Mouse (Mus musculus) testis, adult 2 months (tissue): ENCODE data around the gene Shisal1. TPM values are rescaled to one million over a fixed set of nuclear protein-coding genes. Genes with fewer than 3 reads are reported as not detected.

ENCODE experiments used
- H3K27ac ChIP-seq: fragments of 200-500 bp; 2 replicates; pipeline ENCODE4 v1.5.1; 2012; ENCODE audit warnings: low read depth, low read length; ENCODE audit not compliant: control insufficient read depth, insufficient read depth
- H3K27me3 ChIP-seq: fragments of 200-500 bp; 2 replicates; pipeline ENCODE4 v1.6.1; 2012; ENCODE audit warnings: mild to moderate bottlenecking, low read length, moderate library complexity; ENCODE audit not compliant: control insufficient read depth, insufficient read depth
- H3K36me3 ChIP-seq: fragments of 200-500 bp; 2 replicates; pipeline ENCODE4 v1.6.1; 2012; ENCODE audit warnings: mild to moderate bottlenecking, low read length; ENCODE audit not compliant: control insufficient read depth, insufficient read depth
- H3K4me1 ChIP-seq: fragments of 200-500 bp; 2 replicates; pipeline ENCODE4 v1.6.1; 2012; ENCODE audit warnings: low read length; ENCODE audit not compliant: control insufficient read depth, insufficient read depth
- H3K4me3 ChIP-seq: fragments of 200-500 bp; 2 replicates; pipeline ENCODE4 v1.5.1; 2012; ENCODE audit warnings: low read depth, mild to moderate bottlenecking, low read length, moderate library complexity, mixed read lengths; ENCODE audit not compliant: control insufficient read depth
- CTCF ChIP-seq: fragments of 200-500 bp; IDR thresholded peaks from 2 replicates; pipeline ENCODE4 v1.5.1; 2012; ENCODE audit warnings: low read depth, mild to moderate bottlenecking, inconsistent platforms, low read length, moderate library complexity; ENCODE audit not compliant: control insufficient read depth, insufficient read depth, insufficient replicate concordance
- POLR2A ChIP-seq: fragments of 200-500 bp; IDR thresholded peaks from 2 replicates; pipeline ENCODE4 v1.6.1; 2012; ENCODE audit warnings: low read depth, mild to moderate bottlenecking, inconsistent platforms, low read length, moderate library complexity; ENCODE audit not compliant: control insufficient read depth
- polyA plus RNA-seq: library from polyadenylated mRNA; depleted of rRNA; stranded (reverse); fragments of >200 nt; gene quantifications from 2 replicates; pipeline ENCODE4 v1.2.3, GENCODE M21; 2012

The Shisal1 gene
- polyA plus RNA-seq, 1 experiment: 1.2 TPM

- Histone ChIP-seq H3K36me3 (no peaks in the 10 kb centered on the region), H3K4me1 (peaks cover 20% of the 10 kb centered on the region), H3K27me3 (no peaks in the 10 kb centered on the region; the same call in 1 of the 2 replicates), H3K4me3 (no peak overlapping the region), H3K27ac (no peak overlapping the region)
- TF ChIP-seq POLR2A: no peak
- no peak for TF ChIP-seq CTCF
Observed at GRCm38 (mm10) chr15:84444181-84444580, 2.7 kb downstream of the Shisal1 start.

GRCm38 (mm10) chr15:84443631-84444030, 3.3 kb downstream of the Shisal1 start:
- H3K27me3 ChIP-seq: no peaks in the 10 kb centered on the region; the same call in 1 of the 2 replicates
- H3K4me3 ChIP-seq: no peak overlapping the region
- no peaks in the 10 kb centered on the region for H3K36me3 ChIP-seq
- no peak overlapping the region for H3K27ac ChIP-seq
- H3K4me1 ChIP-seq: peaks cover 20% of the 10 kb centered on the region
- TF ChIP-seq CTCF: no peak
- no peak for TF ChIP-seq POLR2A

- Histone ChIP-seq H3K4me1 (peaks cover 16% of the 10 kb centered on the region), H3K27me3 (no peaks in the 10 kb centered on the region), H3K36me3 (no peaks in the 10 kb centered on the region), H3K27ac (no peak overlapping the region), H3K4me3 (no peak overlapping the region)
- no peak for TF ChIP-seq POLR2A
Observed at GRCm38 (mm10) chr15:84441682-84442315, 5.1 kb downstream of the Shisal1 start.

GRCm38 (mm10) chr15:84440820-84441219, 6.1 kb downstream of the Shisal1 start:
- H3K27me3 ChIP-seq: no peaks in the 10 kb centered on the region
- no peak overlapping the region for H3K4me3 ChIP-seq
- TF ChIP-seq POLR2A: no peak
- no peak for TF ChIP-seq CTCF
- no peaks in the 10 kb centered on the region for H3K36me3 ChIP-seq
- H3K4me1 ChIP-seq: peaks cover 10% of the 10 kb centered on the region
- H3K27ac ChIP-seq: no peak overlapping the region

- no peaks in the 10 kb centered on the region for H3K4me1 ChIP-seq
- H3K27me3 ChIP-seq: no peaks in the 10 kb centered on the region
- H3K4me3 ChIP-seq: no peak overlapping the region
- TF ChIP-seq CTCF (no peak), POLR2A (no peak)
- H3K27ac ChIP-seq: no peak overlapping the region
- H3K36me3 ChIP-seq: no peaks in the 10 kb centered on the region
Observed at GRCm38 (mm10) chr15:84433586-84434185, 13.2 kb downstream of the Shisal1 start.

GRCm38 (mm10) chr15:84430482-84430881, 16.4 kb downstream of the Shisal1 start:
- Histone ChIP-seq H3K4me3 (no peak overlapping the region), H3K36me3 (no peaks in the 10 kb centered on the region), H3K4me1 (no peaks in the 10 kb centered on the region), H3K27me3 (no peaks in the 10 kb centered on the region), H3K27ac (no peak overlapping the region)
- TF ChIP-seq POLR2A: no peak
- no peak for TF ChIP-seq CTCF

GRCm38 (mm10) chr15:84427624-84428023, 19.3 kb downstream of the Shisal1 start:
- TF ChIP-seq CTCF (no peak), POLR2A (no peak)
- no peak overlapping the region for H3K27ac ChIP-seq
- H3K36me3 ChIP-seq: no peaks in the 10 kb centered on the region
- no peaks in the 10 kb centered on the region for H3K27me3 ChIP-seq
- no peaks in the 10 kb centered on the region for H3K4me1 ChIP-seq
- H3K4me3 ChIP-seq: no peak overlapping the region
